Mouse (Mus musculus) MEL (cell line): Measurements from ENCODE around the gene Prps1l1.

Experiments used
- GATA1 ChIP-seq: IDR thresholded peaks from 2 replicates; pipeline ENCODE4 v1.6.1; 2011; ENCODE audit warnings: low read depth, low read length, improper control_type of control experiment
- POLR2A ChIP-seq, 2 experiments: IDR thresholded peaks; 2 replicates each; pipeline ENCODE4 v1.6.1; 2011 to 2012; ENCODE audit warnings: low read length in 2 of 2, mild to moderate bottlenecking in 2 of 2, control low read depth in 1 of 2, improper control_type of control experiment in 1 of 2, low read depth in 1 of 2, moderate library complexity in 1 of 2; ENCODE audit not compliant: control insufficient read depth in 1 of 2, insufficient read depth in 1 of 2, poor library complexity in 1 of 2

- no peak for TF ChIP-seq GATA1
- no peak for TF ChIP-seq POLR2A (IDR thresholded peaks at IDR 0.05; ENCODE audit: control insufficient read depth in 1 of 2, insufficient read depth in 1 of 2, low read depth in 1 of 2, low read length in 2 of 2, poor library complexity in 1 of 2)
Observed at GRCm38 (mm10) chr12:34991900-34992299, 7.3 kb downstream of the Prps1l1 start.
